Mouse (Mus musculus) liver, postnatal 0 days (tissue): ENCODE data around the gene Avl9. TPM values are rescaled to one million over a fixed set of nuclear protein-coding genes. Genes with fewer than 3 reads are reported as not detected.

Experiments
- ATAC-seq: fragments of 200-750 bp; cut with Nextera tagmentation; 2 replicates; pipeline ENCODE4 v1.8.0; 2017; ENCODE audit warnings: mild to moderate bottlenecking, moderate library complexity
- DNase-seq: peaks from one replicate; pipeline ENCODE4 v3.0.0-alpha.2; 2016
- H3K27ac ChIP-seq: fragments of 300-500 bp; sonication (generic); 2 replicates; pipeline ENCODE4 v1.5.1; 2014; ENCODE audit warnings: antibody characterized with exemption, moderate library complexity, mild to moderate bottlenecking, low read depth
- H3K27me3 ChIP-seq: fragments of 300-500 bp; sonication (generic); 2 replicates; pipeline ENCODE4 v1.6.1; 2014; ENCODE audit warnings: low read length, control low read depth, mixed read lengths; ENCODE audit not compliant: insufficient read depth
- H3K36me3 ChIP-seq: fragments of 300-500 bp; sonication (generic); replicated peaks from 2 replicates; pipeline ENCODE4 v1.6.1; 2014; ENCODE audit warnings: mild to moderate bottlenecking, control low read depth, low read length, moderate library complexity, mixed read lengths; ENCODE audit not compliant: insufficient read depth
- H3K4me1 ChIP-seq: fragments of 300-500 bp; sonication (generic); 2 replicates; pipeline ENCODE4 v1.6.1; 2014; ENCODE audit warnings: antibody characterized with exemption, mild to moderate bottlenecking, control low read depth; ENCODE audit not compliant: insufficient read depth
- H3K4me2 ChIP-seq: fragments of 300-500 bp; sonication (generic); 2 replicates; pipeline ENCODE4 v1.6.1; 2014; ENCODE audit warnings: low read depth, mild to moderate bottlenecking, low read length, moderate library complexity, mixed read lengths
- H3K4me3 ChIP-seq: fragments of 300-500 bp; sonication (generic); 2 replicates; pipeline ENCODE4 v1.5.1; 2014; ENCODE audit warnings: low read depth, low read length
- H3K9ac ChIP-seq: fragments of 300-500 bp; sonication (generic); replicated peaks from 2 replicates; pipeline ENCODE4 v1.6.1; 2014; ENCODE audit warnings: mild to moderate bottlenecking, moderate library complexity
- H3K9me3 ChIP-seq: fragments of 300-500 bp; sonication (generic); 2 replicates; pipeline ENCODE4 v1.6.1; 2016; ENCODE audit warnings: mild to moderate bottlenecking, control low read depth, low read length, mixed read lengths
- CTCF ChIP-seq: sonication (generic); IDR thresholded peaks from 2 replicates; pipeline ENCODE4 v1.5.1; 2016; ENCODE audit warnings: antibody characterized with exemption, low read depth
- EP300 ChIP-seq: IDR thresholded peaks from 2 replicates; pipeline ENCODE4 v1.6.1; 2016; ENCODE audit warnings: antibody characterized with exemption, low read depth, mild to moderate bottlenecking
- WGBS: fragments of 180-500 bp; shearing (Covaris S2); extraction: QIAGEN DNeasy Blood & Tissue Kit; methylation state at CpG from one replicate; pipeline ENCODE4 v1.1.7; 2014; ENCODE audit not compliant: insufficient replicate concordance; 5-methylcytosine and 5-hydroxymethylcytosine counted together
- polyA plus RNA-seq: library from polyadenylated mRNA; unstranded; fragments of >200 nt; fragmentation: Nextera tagmentation; extraction: Ambion mirVana; gene quantifications from 2 replicates; pipeline ENCODE4 v1.2.1, GENCODE M21; 2015

Gene Avl9
- polyA plus RNA-seq, 1 experiment from 2014 or later, result 3.3 TPM

DNA sequence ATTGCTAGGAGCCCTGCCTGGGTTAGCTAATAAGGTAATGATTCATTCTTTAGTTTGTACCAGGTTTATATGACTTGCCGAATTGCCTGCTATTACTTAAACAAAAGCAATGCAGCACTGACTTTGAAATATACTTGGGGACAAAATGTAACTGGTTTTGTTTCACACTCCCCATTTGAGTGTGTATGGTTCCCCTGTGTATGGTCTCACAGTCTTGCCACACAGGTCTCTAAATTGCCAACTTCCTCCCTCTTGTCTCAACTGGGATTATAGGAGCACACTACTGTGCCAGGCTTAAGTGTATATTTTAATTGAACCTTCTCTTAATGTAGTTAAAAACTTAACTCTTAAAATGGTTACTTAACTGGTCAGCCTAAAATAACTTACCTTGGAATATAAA lies 44.6 kb downstream of the Avl9 start:
- Histone ChIP-seq H3K4me2 (no peak overlapping the region), H3K9ac (no peak overlapping the region), H3K9me3 (no peaks in the 10 kb centered on the region), H3K4me3 (no peak overlapping the region), H3K27me3 (no peaks in the 10 kb centered on the region), H3K4me1 (no peaks in the 10 kb centered on the region), H3K36me3 (peaks cover 45% of the 10 kb centered on the region), H3K27ac (no peak overlapping the region)
- ATAC-seq (no peak), DNase-seq (no peak)
- TF ChIP-seq CTCF, result no peak
- TF ChIP-seq EP300, result no peak
- WGBS, result 80% methylated on average over 1 of the region's 1 CpGs

DNA sequence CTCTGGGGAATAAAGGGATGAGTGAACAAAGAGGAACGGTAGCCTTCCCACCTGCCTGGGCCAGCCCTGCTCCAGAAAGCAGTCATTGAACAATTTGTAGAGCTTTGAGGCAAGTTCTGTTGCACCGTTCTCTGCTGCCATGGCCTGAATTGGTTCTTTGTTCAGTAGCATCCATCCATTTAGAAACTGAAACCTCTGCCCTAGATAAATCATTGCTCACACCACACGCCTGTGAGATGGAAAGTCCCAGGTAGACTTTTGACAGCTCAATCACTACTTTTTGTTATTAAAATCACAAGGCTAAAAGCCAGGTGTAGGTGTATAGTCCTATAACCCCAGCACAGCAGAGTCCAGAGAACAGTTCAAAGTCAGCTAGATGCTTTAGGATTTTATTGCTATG lies 50.6 kb downstream of the Avl9 start:
- DNase-seq (no peak), ATAC-seq (no peak)
- no peak overlapping the region for H3K4me3 ChIP-seq
- no peaks in the 10 kb centered on the region for H3K9me3 ChIP-seq
- no peak overlapping the region for H3K27ac ChIP-seq
- no peak for TF ChIP-seq EP300
- TF ChIP-seq CTCF, result no peak
- H3K27me3 ChIP-seq, result no peaks in the 10 kb centered on the region
- H3K4me1 ChIP-seq, result no peaks in the 10 kb centered on the region
- H3K4me2 ChIP-seq, result no peak overlapping the region
- WGBS, result 77% methylated on average over 3 of the region's 3 CpGs
- peaks cover 10% of the 10 kb centered on the region for H3K36me3 ChIP-seq
- no peak overlapping the region for H3K9ac ChIP-seq

DNA sequence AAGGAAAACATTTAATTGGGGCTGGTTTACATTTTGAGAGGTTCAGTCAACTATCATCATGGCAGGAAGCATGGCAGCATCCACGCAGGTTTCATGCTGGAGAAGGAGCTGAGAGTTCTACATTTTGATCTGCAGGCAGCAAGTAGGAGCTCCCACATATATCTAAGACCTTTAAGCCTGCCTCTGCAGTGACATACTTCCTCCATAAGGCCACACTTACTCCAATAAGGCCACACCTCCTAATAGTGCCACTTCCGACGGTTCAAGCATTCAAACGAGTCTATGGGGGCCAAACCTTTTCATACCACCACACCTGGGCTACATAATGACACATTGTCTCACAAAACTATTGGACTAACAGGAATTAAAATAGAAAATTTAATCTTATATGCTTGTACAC lies 51.0 kb downstream of the Avl9 start:
- H3K4me2 ChIP-seq, result no peak overlapping the region
- no peak overlapping the region for H3K4me3 ChIP-seq
- H3K9ac ChIP-seq, result no peak overlapping the region
- H3K27ac ChIP-seq, result no peak overlapping the region
- no peak for ATAC-seq
- TF ChIP-seq CTCF (no peak), EP300 (no peak)
- 77% methylated on average over 4 of the region's 4 CpGs for WGBS
- no peak for DNase-seq
- no peaks in the 10 kb centered on the region for H3K27me3 ChIP-seq
- H3K4me1 ChIP-seq, result no peaks in the 10 kb centered on the region
- no peaks in the 10 kb centered on the region for H3K9me3 ChIP-seq
- peaks cover 10% of the 10 kb centered on the region for H3K36me3 ChIP-seq

DNA sequence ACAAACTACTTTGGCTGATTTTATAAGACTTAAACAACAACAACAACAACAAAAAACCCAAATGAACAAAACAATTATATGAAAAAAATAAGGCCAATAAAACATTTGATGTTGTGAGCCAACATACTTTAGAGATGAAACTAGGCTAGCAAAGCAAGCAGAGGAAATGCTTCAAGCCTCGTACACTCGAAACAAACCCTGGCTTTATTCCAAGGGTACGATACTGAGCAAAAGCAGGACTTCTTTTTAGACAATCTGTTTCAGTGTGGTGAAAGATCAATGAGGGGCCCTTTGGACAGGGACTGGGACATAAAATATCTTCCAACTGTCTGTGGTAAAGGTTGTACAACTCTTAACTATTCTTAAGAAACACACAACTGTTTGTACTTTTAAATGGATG lies 61.1 kb downstream of the Avl9 start:
- Histone ChIP-seq H3K4me2 (0 out of 2 replicates have a peak overlapping the region, but pooled peaks have one; percentile 10), H3K36me3 (peaks cover 32% of the 10 kb centered on the region), H3K27me3 (no peaks in the 10 kb centered on the region), H3K9ac (no peak overlapping the region), H3K9me3 (no peaks in the 10 kb centered on the region), H3K27ac (0 out of 2 replicates have a peak overlapping the region, but pooled peaks have one; percentile 18), H3K4me3 (no peak overlapping the region), H3K4me1 (no peaks in the 10 kb centered on the region)
- TF ChIP-seq CTCF (no peak), EP300 (no peak)
- no peak for DNase-seq
- no peak for ATAC-seq
- WGBS, result 61% methylated on average over 3 of the region's 3 CpGs

DNA sequence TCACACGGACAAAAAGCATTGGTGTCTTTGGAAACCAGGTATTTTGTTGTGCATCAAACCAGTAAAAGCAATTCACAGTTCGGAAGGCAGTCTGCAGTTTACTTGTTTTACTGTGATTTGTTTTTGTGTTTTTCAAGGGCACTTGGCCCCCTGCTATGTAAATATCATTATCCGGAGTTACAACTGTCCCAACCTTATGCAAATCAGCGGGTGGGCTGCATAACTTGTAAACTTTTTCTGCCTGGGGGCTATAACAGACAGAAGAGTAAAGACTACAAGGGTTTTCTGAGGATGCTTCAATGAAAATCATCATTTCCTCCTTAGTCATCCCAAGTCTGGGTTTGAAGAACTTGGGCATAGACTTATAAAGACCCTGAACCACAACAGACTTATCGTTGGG lies 64.9 kb downstream of the Avl9 start:
- no peak for TF ChIP-seq EP300
- TF ChIP-seq CTCF, result no peak
- DNase-seq, result no peak
- no peak for ATAC-seq
- Histone ChIP-seq H3K9ac (no peak overlapping the region), H3K4me1 (peaks cover 12% of the 10 kb centered on the region), H3K4me2 (no peak overlapping the region), H3K4me3 (no peak overlapping the region), H3K36me3 (peaks cover 48% of the 10 kb centered on the region), H3K9me3 (no peaks in the 10 kb centered on the region), H3K27ac (no peak overlapping the region), H3K27me3 (no peaks in the 10 kb centered on the region)
- WGBS, result 95% methylated on average over 5 of the region's 5 CpGs

DNA sequence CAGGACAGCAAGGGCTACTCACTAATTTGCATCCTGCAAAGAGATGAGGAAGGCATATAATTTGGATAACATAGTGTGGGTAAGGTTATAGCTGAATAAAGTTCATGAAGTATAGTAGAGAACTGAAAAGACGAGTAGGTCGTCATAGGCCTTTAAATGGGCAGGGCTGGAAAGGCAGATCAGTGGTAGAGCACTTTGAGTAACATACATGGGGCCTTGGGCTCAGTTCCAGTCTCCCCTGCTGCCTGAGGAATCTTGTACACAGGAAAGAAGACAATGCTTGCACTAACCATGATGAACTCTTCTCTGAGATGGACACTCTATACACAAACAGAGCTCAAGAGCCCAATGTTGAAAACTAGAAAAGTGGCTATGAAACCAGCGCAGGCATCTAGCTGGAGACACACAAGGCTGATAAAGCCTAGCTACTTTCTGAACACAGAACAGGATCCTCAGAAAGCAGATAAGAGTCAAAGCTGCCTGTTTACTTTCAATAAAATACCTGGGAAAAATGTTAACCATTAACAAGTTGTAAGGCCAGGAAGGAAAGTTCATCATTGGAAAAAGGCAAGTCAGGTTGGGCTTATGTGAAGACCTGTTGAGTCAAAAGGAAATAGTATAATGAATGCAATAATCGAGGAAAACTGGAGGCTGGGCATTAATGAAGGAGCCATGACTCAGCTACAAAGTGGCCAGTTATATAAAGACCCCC lies 69.0 kb downstream of the Avl9 start:
- WGBS, result 53% methylated on average over 4 of the region's 4 CpGs
- no peak for DNase-seq
- ATAC-seq, result no peak
- TF ChIP-seq EP300 (no peak), CTCF (no peak)
- Histone ChIP-seq H3K9me3 (no peaks in the 10 kb centered on the region), H3K27me3 (no peaks in the 10 kb centered on the region), H3K36me3 (peaks cover 55% of the 10 kb centered on the region), H3K9ac (no peak overlapping the region), H3K27ac (peak overlapping the region; percentile 53; the same call in 1 of the 2 replicates), H3K4me3 (no peak overlapping the region), H3K4me1 (peaks cover 21% of the 10 kb centered on the region), H3K4me2 (peak overlapping the region; percentile 46; the same call in 1 of the 2 replicates)

DNA sequence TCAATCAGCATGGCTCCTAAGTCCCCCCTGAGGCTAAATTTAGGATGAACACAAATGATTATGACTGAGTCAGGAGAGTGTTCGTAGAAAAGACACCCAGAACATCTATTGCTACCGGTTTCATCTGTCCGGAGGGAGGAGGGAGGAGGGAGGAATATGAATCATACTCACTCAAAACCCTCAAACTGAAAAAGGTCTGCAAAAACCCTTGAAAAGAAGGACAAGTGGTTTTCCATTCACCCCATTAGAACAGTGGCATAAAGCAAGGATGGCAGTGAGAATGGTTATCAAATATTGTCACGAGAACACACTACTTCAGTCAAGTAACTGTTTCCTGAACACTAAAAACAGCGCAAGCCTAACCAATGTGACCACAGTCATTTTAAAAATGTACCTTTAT lies 70.4 kb downstream of the Avl9 start:
- ATAC-seq, result no peak
- 66% methylated on average over 5 of the region's 5 CpGs for WGBS
- no peak for DNase-seq
- Histone ChIP-seq H3K4me3 (no peak overlapping the region), H3K4me1 (peaks cover 29% of the 10 kb centered on the region), H3K9ac (no peak overlapping the region), H3K4me2 (no peak overlapping the region), H3K27me3 (no peaks in the 10 kb centered on the region), H3K27ac (no peak overlapping the region), H3K36me3 (peaks cover 47% of the 10 kb centered on the region), H3K9me3 (no peaks in the 10 kb centered on the region)
- TF ChIP-seq CTCF, result no peak
- no peak for TF ChIP-seq EP300
